22 mouse cellular contexts compared by ENCODE assay signal in genomic region chr4:123034841-123035240, GRCm38 (mm10).
"Had no signal": no experiment of that assay in that cellular context is flagged by ENCODE, and none has a peak within 500 bp of the region (broad histone marks: within the 10 kb centered on the region; RNA-seq: fewer than 3 reads in every experiment).

No protein-coding gene starts in this region.

- ATAC-seq: midbrain, embryonic 13.5 days; midbrain, embryonic 16.5 days had no signal

- H3K9me3 ChIP-seq: limb, embryonic 13.5 days; lung, embryonic 15.5 days; megakaryocyte, embryonic 14.5 days; midbrain, embryonic 10.5 days; midbrain, embryonic 13.5 days; stomach, embryonic 15.5 days had no signal

- H3K27ac ChIP-seq: kidney, postnatal 0 days; layer of hippocampus, adult 2 months; limb, embryonic 13.5 days; liver, embryonic 14.5 days; lung, embryonic 15.5 days; midbrain, embryonic 10.5 days; midbrain, embryonic 13.5 days; stomach, embryonic 15.5 days had no signal

- H3K4me3 ChIP-seq: layer of hippocampus, adult 2 months; limb, embryonic 13.5 days; lung, embryonic 15.5 days; megakaryocyte, embryonic 14.5 days; midbrain, embryonic 10.5 days; midbrain, embryonic 13.5 days; stomach, embryonic 15.5 days had no signal

- H3K9ac ChIP-seq: limb, embryonic 13.5 days; liver, embryonic 14.5 days; lung, embryonic 15.5 days; midbrain, embryonic 13.5 days; stomach, embryonic 15.5 days had no signal

- DNase-seq: kidney, adult 11 months; kidney, adult 8-10 months; kidney, postnatal 25 days; layer of hippocampus, adult 9-11 months; lung, adult 18-20 months; lung, postnatal 10 days; lung, postnatal 36 days; right cerebral cortex, adult 18-20 months; right cerebral cortex, postnatal 14 days; right cerebral cortex, postnatal 4 days; spleen, adult 18-20 months; thymus, postnatal 25 days had no signal

- H3K4me1 ChIP-seq: limb, embryonic 13.5 days had no signal

- H3K36me3 ChIP-seq: stomach, embryonic 15.5 days had no signal

- H3K27me3 ChIP-seq: limb, embryonic 13.5 days; lung, embryonic 15.5 days; megakaryocyte, embryonic 14.5 days; midbrain, embryonic 13.5 days; stomach, embryonic 15.5 days had no signal

- H3K4me2 ChIP-seq: limb, embryonic 13.5 days; lung, embryonic 15.5 days; midbrain, embryonic 13.5 days; stomach, embryonic 15.5 days had no signal
